Comparison of ENCODE assay signal across 8 mouse cellular contexts in the genomic region with DNA sequence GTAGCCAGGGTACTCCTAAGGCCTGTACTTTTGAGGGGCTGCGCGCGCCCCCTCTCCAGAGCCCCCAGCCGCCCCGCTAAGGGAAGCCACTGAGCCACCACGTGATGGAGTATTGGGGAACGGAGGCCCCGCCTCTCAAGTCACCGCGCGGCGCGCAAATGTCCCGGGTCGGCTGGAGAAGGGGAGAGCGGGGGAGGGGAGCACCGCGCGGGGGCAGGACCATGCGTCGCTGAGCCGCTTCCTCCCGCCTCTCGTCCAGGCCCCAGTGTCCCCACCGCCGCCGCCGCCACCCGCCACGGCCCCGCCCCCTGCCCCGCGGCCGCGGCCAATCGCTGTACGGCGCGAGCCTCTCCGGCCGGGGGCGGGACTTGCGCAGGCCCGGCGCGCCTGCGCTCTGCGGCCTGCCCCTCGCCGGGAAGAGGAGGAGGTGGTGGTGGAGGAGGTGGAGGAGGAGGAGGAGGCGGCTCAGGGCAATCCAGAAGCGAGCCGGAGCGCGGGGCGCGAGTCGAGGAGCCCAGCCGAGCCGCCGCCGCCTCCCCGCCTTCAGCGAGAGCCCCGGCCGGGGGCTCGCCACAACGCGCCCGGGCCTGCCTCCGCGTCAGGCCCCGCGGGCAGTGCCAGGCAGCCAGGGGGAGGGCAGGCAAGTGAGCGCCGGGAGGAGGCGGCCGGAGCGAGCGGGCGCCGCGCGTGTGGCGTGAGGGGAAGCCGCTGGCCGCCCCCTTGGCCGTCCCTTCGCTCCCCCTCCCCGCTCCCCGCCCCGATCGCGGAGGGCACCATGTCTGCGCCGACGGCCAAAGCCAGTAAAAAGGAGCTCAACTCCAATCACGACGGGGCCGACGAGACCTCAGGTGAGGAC. TPM values are rescaled to one million over a fixed set of nuclear protein-coding genes. Genes with fewer than 3 reads are reported as not detected.
DNase-seq lines count a peak whose midpoint lies in the region; ATAC-seq and TF ChIP-seq lines count a peak whose summit lies in the region.

No protein-coding gene starts in this region.

- H3K36me3 ChIP-seq in embryonic facial prominence, embryonic 13.5 days: peaks cover 27% of the 10 kb centered on the region
- peaks cover 13% of the 10 kb centered on the region for H3K36me3 ChIP-seq in heart, adult 2 months (ENCODE audit: control insufficient read depth, insufficient read depth, low read length)
- H3K36me3 ChIP-seq in limb, embryonic 13.5 days: peaks cover 27% of the 10 kb centered on the region
- peaks cover 22% of the 10 kb centered on the region for H3K36me3 ChIP-seq in midbrain, embryonic 15.5 days (replicated peaks)

- peak overlapping the region; percentile 62 for H3K4me2 ChIP-seq in embryonic facial prominence, embryonic 13.5 days
- H3K4me2 ChIP-seq in limb, embryonic 13.5 days (replicated peaks): peak overlapping the region; percentile 74
- H3K4me2 ChIP-seq in midbrain, embryonic 15.5 days: peak overlapping the region; percentile 77

- WGBS in embryonic facial prominence, embryonic 13.5 days: under 1% methylated on average over 72 of the region's 101 CpGs
- WGBS in heart, adult 2 months: under 1% methylated on average over 55 of the region's 101 CpGs
- WGBS in limb, embryonic 13.5 days: under 1% methylated on average over 74 of the region's 101 CpGs
- WGBS in midbrain, embryonic 15.5 days: under 1% methylated on average over 46 of the region's 101 CpGs

- TF ChIP-seq EP300 in heart, adult 2 months (IDR thresholded peaks at IDR 0.05; ENCODE audit: insufficient read depth, low read depth, low read length): no peak

- peak overlapping the region; percentile 99 for H3K9ac ChIP-seq in embryonic facial prominence, embryonic 13.5 days
- peak overlapping the region; percentile 99 for H3K9ac ChIP-seq in heart, adult 2 months (ENCODE audit: low read depth, low read length)
- peak overlapping the region; percentile 99 for H3K9ac ChIP-seq in limb, embryonic 13.5 days
- peak overlapping the region; percentile 96 for H3K9ac ChIP-seq in midbrain, embryonic 15.5 days

- H3K4me3 ChIP-seq in embryonic facial prominence, embryonic 13.5 days: peak overlapping the region; percentile 80
- H3K4me3 ChIP-seq in heart, adult 2 months: peak overlapping the region; percentile 89
- peak overlapping the region; percentile 100 for H3K4me3 ChIP-seq in limb, embryonic 13.5 days
- peak overlapping the region; percentile 71 for H3K4me3 ChIP-seq in midbrain, embryonic 15.5 days

- peak; percentile 66 for TF ChIP-seq POLR2A in heart, adult 2 months (IDR thresholded peaks at IDR 0.05; ENCODE audit: insufficient read depth, low read depth, low read length)

- H3K27me3 ChIP-seq in embryonic facial prominence, embryonic 13.5 days: no peaks in the 10 kb centered on the region
- H3K27me3 ChIP-seq in heart, adult 2 months (ENCODE audit: control insufficient read depth, insufficient read depth, low read length): no peaks in the 10 kb centered on the region
- no peaks in the 10 kb centered on the region for H3K27me3 ChIP-seq in limb, embryonic 13.5 days
- no peaks in the 10 kb centered on the region for H3K27me3 ChIP-seq in midbrain, embryonic 15.5 days (replicated peaks)

- peak; percentile 93 for ATAC-seq in embryonic facial prominence, embryonic 13.5 days (ENCODE audit: insufficient number of reproducible peaks, insufficient read depth, low FRiP score, low TSS enrichment, low read depth)
- peak; percentile 93 for ATAC-seq in limb, embryonic 13.5 days (ENCODE audit: low FRiP score, low read depth)
- ATAC-seq in midbrain, embryonic 15.5 days (replicated peaks): peak; percentile 94

- H3K9me3 ChIP-seq in embryonic facial prominence, embryonic 13.5 days: no peaks in the 10 kb centered on the region
- no peaks in the 10 kb centered on the region for H3K9me3 ChIP-seq in limb, embryonic 13.5 days
- no peaks in the 10 kb centered on the region for H3K9me3 ChIP-seq in midbrain, embryonic 15.5 days

- peak overlapping the region; percentile 100 for H3K27ac ChIP-seq in embryonic facial prominence, embryonic 13.5 days
- H3K27ac ChIP-seq in heart, adult 2 months: peak overlapping the region; percentile 96
- peak overlapping the region; percentile 100 for H3K27ac ChIP-seq in limb, embryonic 13.5 days
- peak overlapping the region; percentile 99 for H3K27ac ChIP-seq in midbrain, embryonic 15.5 days

- TF ChIP-seq CTCF in heart, adult 2 months (IDR thresholded peaks at IDR 0.05): no peak

- peaks cover 2% of the 10 kb centered on the region; the same call in 1 of the 2 replicates for H3K79me2 ChIP-seq in heart, adult 2 months (replicated peaks; ENCODE audit: control insufficient read depth, insufficient read depth, low read length)

- peak; percentile 94 for DNase-seq in 416B (ENCODE audit: low read depth)
- peak; percentile 91 to 92 for DNase-seq in adrenal gland, postnatal 4 days (ENCODE audit: low spot score in 2 of 2)
- DNase-seq in heart, adult 2 months: peak; percentile 97 to 99
- peak; percentile 95 to 97 for DNase-seq in kidney, adult 8-10 months
- DNase-seq in spleen, adult 18-20 months: peak; percentile 94 to 97

- H3K4me1 ChIP-seq in embryonic facial prominence, embryonic 13.5 days: peaks cover 39% of the 10 kb centered on the region
- H3K4me1 ChIP-seq in heart, adult 2 months (ENCODE audit: control insufficient read depth, insufficient read depth, low read length): peaks cover 10% of the 10 kb centered on the region
- H3K4me1 ChIP-seq in limb, embryonic 13.5 days: peaks cover 43% of the 10 kb centered on the region
- peaks cover 38% of the 10 kb centered on the region for H3K4me1 ChIP-seq in midbrain, embryonic 15.5 days

- intact Hi-C loops in heart, adult 2 months (cut with DNase I): loop anchor here (2.0 kb wide), 1 partner anchor 17 kb away; a partner anchor contains a TSS

RNA-seq across cellular contexts. Expression of a gene that starts 9.1 kb away (rescaled TPM):
- 100 to 1,000 TPM; 326 to 328 TPM for total RNA-seq in adrenal gland, postnatal 4 days (2021)
- polyA plus RNA-seq in embryonic facial prominence, embryonic 13.5 days (2015; fragmentation: Nextera tagmentation; extraction: Ambion mirVana): 538 and 545 TPM in 2 replicates
- 10 to 100 TPM; 88.7 to 96.7 TPM for total RNA-seq in heart, adult 2 months (2021)
- 21.9 and 36.4 TPM in 2 replicates for polyA plus RNA-seq in heart, adult 2 months (2012; rRNA removed)
- polyA plus RNA-seq in limb, embryonic 13.5 days (2015; fragmentation: Nextera tagmentation; extraction: Ambion mirVana): 514 and 554 TPM in 2 replicates
- 338 and 355 TPM in 2 replicates for polyA plus RNA-seq in midbrain, embryonic 15.5 days (2015; fragmentation: Nextera tagmentation; extraction: Ambion mirVana)

RNA-seq across cellular contexts. Expression of a gene that starts 11.2 kb away (rescaled TPM):
- total RNA-seq in adrenal gland, postnatal 4 days (2021): 10 to 100 TPM; 11.4 to 12.4 TPM
- 7.6 and 11.4 TPM in 2 replicates for polyA plus RNA-seq in embryonic facial prominence, embryonic 13.5 days (2015; fragmentation: Nextera tagmentation; extraction: Ambion mirVana)
- total RNA-seq in heart, adult 2 months (2021): 10 to 100 TPM in 1 of 2 experiments, 1 to 10 TPM in 1; 8.8 to 10.4 TPM
- polyA plus RNA-seq in heart, adult 2 months (2012; rRNA removed): 13.6 and 15.0 TPM in 2 replicates
- 8.6 and 10.0 TPM in 2 replicates for polyA plus RNA-seq in limb, embryonic 13.5 days (2015; fragmentation: Nextera tagmentation; extraction: Ambion mirVana)
- polyA plus RNA-seq in midbrain, embryonic 15.5 days (2015; fragmentation: Nextera tagmentation; extraction: Ambion mirVana): 1.8 and 1.9 TPM in 2 replicates

RNA-seq across cellular contexts. Expression of a gene that starts 17.6 kb away (rescaled TPM):
- total RNA-seq in adrenal gland, postnatal 4 days (2021): 10 to 100 TPM; 35.9 to 39.2 TPM
- 46.5 and 46.9 TPM in 2 replicates for polyA plus RNA-seq in embryonic facial prominence, embryonic 13.5 days (2015; fragmentation: Nextera tagmentation; extraction: Ambion mirVana)
- total RNA-seq in heart, adult 2 months (2021): 1 to 10 TPM; 6.4 TPM
- polyA plus RNA-seq in heart, adult 2 months (2012; rRNA removed): 10.3 and 11.6 TPM in 2 replicates
- 40.4 and 42.5 TPM in 2 replicates for polyA plus RNA-seq in limb, embryonic 13.5 days (2015; fragmentation: Nextera tagmentation; extraction: Ambion mirVana)
- polyA plus RNA-seq in midbrain, embryonic 15.5 days (2015; fragmentation: Nextera tagmentation; extraction: Ambion mirVana): 86.7 and 88.7 TPM in 2 replicates

RNA-seq across cellular contexts. Expression of a gene that starts 27.2 kb away (rescaled TPM):
- total RNA-seq in adrenal gland, postnatal 4 days (2021): 10 to 100 TPM; 17.5 to 18.5 TPM
- 24.0 and 25.3 TPM in 2 replicates for polyA plus RNA-seq in embryonic facial prominence, embryonic 13.5 days (2015; fragmentation: Nextera tagmentation; extraction: Ambion mirVana)
- 1 to 10 TPM; 2.8 to 3.6 TPM for total RNA-seq in heart, adult 2 months (2021)
- polyA plus RNA-seq in heart, adult 2 months (2012; rRNA removed): 10.3 and 15.8 TPM in 2 replicates
- polyA plus RNA-seq in limb, embryonic 13.5 days (2015; fragmentation: Nextera tagmentation; extraction: Ambion mirVana): 25.3 and 27.9 TPM in 2 replicates
- polyA plus RNA-seq in midbrain, embryonic 15.5 days (2015; fragmentation: Nextera tagmentation; extraction: Ambion mirVana): 20.5 and 21.0 TPM in 2 replicates

RNA-seq across cellular contexts. Expression of a gene that starts 58.1 kb away (rescaled TPM):
- 10 to 100 TPM; 55.4 to 56.2 TPM for total RNA-seq in adrenal gland, postnatal 4 days (2021)
- polyA plus RNA-seq in embryonic facial prominence, embryonic 13.5 days (2015; fragmentation: Nextera tagmentation; extraction: Ambion mirVana): 12.7 and 13.5 TPM in 2 replicates
- 10 to 100 TPM; 21.9 to 26.6 TPM for total RNA-seq in heart, adult 2 months (2021)
- 45.1 TPM in 2 replicates for polyA plus RNA-seq in heart, adult 2 months (2012; rRNA removed)
- polyA plus RNA-seq in limb, embryonic 13.5 days (2015; fragmentation: Nextera tagmentation; extraction: Ambion mirVana): 11.2 and 12.5 TPM in 2 replicates
- 16.5 and 17.7 TPM in 2 replicates for polyA plus RNA-seq in midbrain, embryonic 15.5 days (2015; fragmentation: Nextera tagmentation; extraction: Ambion mirVana)

Comparison
In these comparisons a context has a peak if more than half of its experiments do, and no peak if none do; other contexts are left out.
1. Peak in every context shown above with its lines: DNase-seq, ATAC-seq, H3K4me3 ChIP-seq and H3K27ac ChIP-seq.